Mouse (Mus musculus) mature B cell (primary cell): Measurements from ENCODE around the gene Grpr.

ENCODE experiments used
- in situ Hi-C: fragments of 300-500 bp; cut with MboI; formaldehyde crosslinking; loops from 2 replicates; pipeline ENCODE4 v1.14.3; 2019

Grpr gene

DNA sequence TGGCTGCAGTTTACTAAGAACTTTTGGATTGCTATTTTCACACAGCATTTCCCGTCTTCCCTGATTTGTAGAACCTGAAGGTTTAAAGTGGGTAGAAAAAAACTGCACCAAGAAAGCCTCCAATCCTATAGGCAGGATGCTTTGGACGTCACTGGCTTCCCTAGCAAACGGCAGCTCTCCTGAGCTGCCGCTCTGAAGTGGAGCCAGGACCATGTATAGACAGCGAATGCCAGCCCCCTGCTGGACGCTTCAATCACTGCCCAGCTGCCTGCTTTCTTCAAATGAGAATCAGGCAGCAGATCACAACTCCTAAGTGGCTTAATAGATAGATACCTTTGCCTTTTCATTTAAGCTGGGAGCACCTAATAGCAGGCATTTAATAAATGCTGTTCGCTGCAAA is at the start of gene Grpr:
Gene Grpr, minus strand, starts transcription at position 12 of the 400 bp plus-strand sequence.
- in situ Hi-C loops = no loop called here

- in situ Hi-C loops = no loop called here
Observed at GRCm38 (mm10) chrX:163560521-163560920, 11.0 kb upstream of the Grpr start.

GRCm38 (mm10) chrX:163547042-163547441 is 2.4 kb downstream of the Grpr start:
- in situ Hi-C loops = no loop called here

GRCm38 (mm10) chrX:163532836-163533235 is 16.6 kb downstream of the Grpr start:
- in situ Hi-C loops = no loop called here

DNA sequence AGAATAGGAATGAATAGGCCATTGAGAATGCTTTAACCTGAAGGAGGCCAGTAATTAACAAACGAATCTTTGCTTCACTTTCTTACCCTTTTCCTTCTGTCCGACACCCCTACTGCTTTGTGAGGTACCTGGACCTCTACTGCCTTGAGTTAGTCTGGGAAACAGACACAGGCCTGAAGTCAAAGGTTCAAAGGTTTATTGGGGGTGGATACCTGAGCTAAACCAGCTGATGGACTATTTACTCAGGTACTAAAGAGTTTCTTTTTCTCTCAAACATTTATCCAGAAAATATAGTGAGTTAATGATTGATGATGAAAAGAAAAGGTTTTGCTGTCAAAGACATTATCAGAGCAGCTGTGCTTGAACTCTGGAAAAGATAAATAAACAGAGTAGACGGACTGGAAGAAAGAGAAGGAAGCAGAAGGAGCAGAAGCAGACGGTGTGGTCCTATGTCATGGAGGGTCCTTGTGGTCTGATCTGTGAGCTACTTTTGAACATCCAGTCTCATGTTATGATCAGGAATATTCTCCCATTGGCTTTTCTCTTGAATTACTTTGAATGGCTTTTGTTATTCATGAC is 30.4 kb downstream of the Grpr start:
- in situ Hi-C loops = no loop called here

GRCm38 (mm10) chrX:163511766-163512165 is 37.7 kb downstream of the Grpr start:
- in situ Hi-C loops = no loop called here

DNA sequence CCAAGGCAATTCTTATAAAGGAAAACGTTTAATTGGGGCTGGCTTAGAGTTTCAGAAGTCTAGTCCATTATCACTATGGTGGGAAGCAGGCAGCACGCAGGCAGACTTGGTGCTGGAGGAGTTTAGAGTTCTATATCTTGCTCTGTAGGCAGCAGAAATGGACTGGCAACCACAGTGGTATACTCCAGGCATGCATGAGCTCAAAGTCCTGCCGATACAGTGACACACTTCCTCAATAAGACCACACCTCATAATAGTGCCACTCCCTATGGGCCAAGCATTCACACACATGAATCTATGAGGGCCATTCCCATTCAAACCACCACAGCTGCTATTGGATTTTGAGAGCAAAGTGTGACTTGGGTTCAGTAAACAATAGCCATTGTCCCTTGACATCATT is 47.4 kb downstream of the Grpr start:
- in situ Hi-C loops = no loop called here
